Mouse (Mus musculus): ENCODE measurements around the gene Ppp1r13l. TPM values are rescaled to one million over a fixed set of nuclear protein-coding genes. Genes with fewer than 3 reads are reported as not detected.

Ppp1r13l gene
- polyA plus RNA-seq, 1 experiment from 2014 or later: 4.9 TPM

GRCm38 (mm10) chr7:19365376-19365775 is 5.8 kb downstream of the Ppp1r13l start:
- Histone ChIP-seq H3K9me3 (ENCODE audit: control insufficient read depth, low read length) (no peaks in the 10 kb centered on the region), H3K4me3 (ENCODE audit: low read depth, low read length) (no peak overlapping the region), H3K27me3 (replicated peaks; ENCODE audit: control insufficient read depth, insufficient read depth, low read length) (peaks cover 5% of the 10 kb centered on the region; the same call in 1 of the 2 replicates), H3K4me2 (ENCODE audit: low read length) (no peak overlapping the region), H3K4me1 (replicated peaks; ENCODE audit: control insufficient read depth, insufficient read depth, low read length) (peaks cover 14% of the 10 kb centered on the region; the same call in 1 of the 2 replicates), H3K27ac (ENCODE audit: low read depth) (no peak overlapping the region), H3K9ac (ENCODE audit: low read length) (no peak overlapping the region), H3K36me3 (ENCODE audit: control insufficient read depth, insufficient read depth, low read length) (no peaks in the 10 kb centered on the region)
- DNase-seq (ENCODE audit: low spot score) (no peak), ATAC-seq (replicated peaks; ENCODE audit: low FRiP score, low TSS enrichment, low read depth) (no peak)
- WGBS: 72% methylated on average over 4 of the region's 4 CpGs

GRCm38 (mm10) chr7:19368380-19368779 is 8.8 kb downstream of the Ppp1r13l start:
- no peak overlapping the region for H3K4me2 ChIP-seq (ENCODE audit: low read length)
- peaks cover 5% of the 10 kb centered on the region; the same call in 1 of the 2 replicates for H3K27me3 ChIP-seq (replicated peaks; ENCODE audit: control insufficient read depth, insufficient read depth, low read length)
- H3K9me3 ChIP-seq (ENCODE audit: control insufficient read depth, low read length): no peaks in the 10 kb centered on the region
- H3K9ac ChIP-seq (ENCODE audit: low read length): no peak overlapping the region
- no peaks in the 10 kb centered on the region for H3K4me1 ChIP-seq (replicated peaks; ENCODE audit: control insufficient read depth, insufficient read depth, low read length)
- H3K27ac ChIP-seq (ENCODE audit: low read depth): no peak overlapping the region
- DNase-seq (ENCODE audit: low spot score) (peak; percentile 66), ATAC-seq (replicated peaks; ENCODE audit: low FRiP score, low TSS enrichment, low read depth) (no peak)
- no peaks in the 10 kb centered on the region for H3K36me3 ChIP-seq (ENCODE audit: control insufficient read depth, insufficient read depth, low read length)
- H3K4me3 ChIP-seq (ENCODE audit: low read depth, low read length): no peak overlapping the region
- WGBS: 23% methylated on average over 16 of the region's 16 CpGs

GRCm38 (mm10) chr7:19369823-19370425 is 10.4 kb downstream of the Ppp1r13l start:
- Histone ChIP-seq H3K4me1 (replicated peaks; ENCODE audit: control insufficient read depth, insufficient read depth, low read length) (no peaks in the 10 kb centered on the region), H3K27ac (ENCODE audit: low read depth) (no peak overlapping the region), H3K9ac (ENCODE audit: low read length) (peak overlapping the region; percentile 33), H3K27me3 (replicated peaks; ENCODE audit: control insufficient read depth, insufficient read depth, low read length) (peaks cover 5% of the 10 kb centered on the region; the same call in 1 of the 2 replicates), H3K36me3 (ENCODE audit: control insufficient read depth, insufficient read depth, low read length) (no peaks in the 10 kb centered on the region), H3K4me2 (ENCODE audit: low read length) (peak overlapping the region; percentile 60), H3K9me3 (ENCODE audit: control insufficient read depth, low read length) (no peaks in the 10 kb centered on the region), H3K4me3 (ENCODE audit: low read depth, low read length) (peak overlapping the region; percentile 26)
- 17% methylated on average over 46 of the region's 46 CpGs for WGBS
- peak; percentile 84 for DNase-seq (ENCODE audit: low spot score)
- peak; percentile 69; the same call in 1 of the 2 replicates for ATAC-seq (replicated peaks; ENCODE audit: low FRiP score, low TSS enrichment, low read depth)

GRCm38 (mm10) chr7:19373367-19373766 is 13.8 kb downstream of the Ppp1r13l start:
- ATAC-seq (replicated peaks; ENCODE audit: low FRiP score, low TSS enrichment, low read depth): no peak
- no peaks in the 10 kb centered on the region for H3K36me3 ChIP-seq (ENCODE audit: control insufficient read depth, insufficient read depth, low read length)
- H3K4me2 ChIP-seq (ENCODE audit: low read length): no peak overlapping the region
- H3K4me1 ChIP-seq (replicated peaks; ENCODE audit: control insufficient read depth, insufficient read depth, low read length): no peaks in the 10 kb centered on the region
- H3K4me3 ChIP-seq (ENCODE audit: low read depth, low read length): no peak overlapping the region
- peaks cover 5% of the 10 kb centered on the region; the same call in 1 of the 2 replicates for H3K27me3 ChIP-seq (replicated peaks; ENCODE audit: control insufficient read depth, insufficient read depth, low read length)
- DNase-seq (ENCODE audit: low spot score): no peak
- WGBS: 82% methylated on average over 2 of the region's 2 CpGs
- H3K9ac ChIP-seq (ENCODE audit: low read length): no peak overlapping the region
- no peaks in the 10 kb centered on the region for H3K9me3 ChIP-seq (ENCODE audit: control insufficient read depth, low read length)
- no peak overlapping the region for H3K27ac ChIP-seq (ENCODE audit: low read depth)

- H3K36me3 ChIP-seq (ENCODE audit: control insufficient read depth, insufficient read depth, low read length): no peaks in the 10 kb centered on the region
- no peaks in the 10 kb centered on the region for H3K4me1 ChIP-seq (replicated peaks; ENCODE audit: control insufficient read depth, insufficient read depth, low read length)
- no peak for DNase-seq (ENCODE audit: low spot score)
- ATAC-seq (replicated peaks; ENCODE audit: low FRiP score, low TSS enrichment, low read depth): no peak
- no peak overlapping the region for H3K9ac ChIP-seq (ENCODE audit: low read length)
- H3K4me2 ChIP-seq (ENCODE audit: low read length): no peak overlapping the region
- 74% methylated on average over 18 of the region's 18 CpGs for WGBS
- H3K9me3 ChIP-seq (ENCODE audit: control insufficient read depth, low read length): no peaks in the 10 kb centered on the region
- no peak overlapping the region for H3K27ac ChIP-seq (ENCODE audit: low read depth)
- no peak overlapping the region for H3K4me3 ChIP-seq (ENCODE audit: low read depth, low read length)
- H3K27me3 ChIP-seq (replicated peaks; ENCODE audit: control insufficient read depth, insufficient read depth, low read length): no peaks in the 10 kb centered on the region
These were observed 15.8 kb downstream of the Ppp1r13l start for GRCm38 (mm10) chr7:19375368-19375767.

- Histone ChIP-seq H3K9ac (ENCODE audit: low read length) (no peak overlapping the region), H3K36me3 (ENCODE audit: control insufficient read depth, insufficient read depth, low read length) (no peaks in the 10 kb centered on the region), H3K4me2 (ENCODE audit: low read length) (no peak overlapping the region), H3K4me1 (replicated peaks; ENCODE audit: control insufficient read depth, insufficient read depth, low read length) (no peaks in the 10 kb centered on the region), H3K9me3 (ENCODE audit: control insufficient read depth, low read length) (no peaks in the 10 kb centered on the region), H3K4me3 (ENCODE audit: low read depth, low read length) (no peak overlapping the region), H3K27me3 (replicated peaks; ENCODE audit: control insufficient read depth, insufficient read depth, low read length) (no peaks in the 10 kb centered on the region), H3K27ac (ENCODE audit: low read depth) (no peak overlapping the region)
- ATAC-seq (replicated peaks; ENCODE audit: low FRiP score, low TSS enrichment, low read depth) (no peak), DNase-seq (ENCODE audit: low spot score) (no peak)
- WGBS: 85% methylated on average over 4 of the region's 4 CpGs
These were observed 16.5 kb downstream of the Ppp1r13l start for GRCm38 (mm10) chr7:19376019-19376418.

GRCm38 (mm10) chr7:19378049-19378448 is 18.5 kb downstream of the Ppp1r13l start:
- ATAC-seq (replicated peaks; ENCODE audit: low FRiP score, low TSS enrichment, low read depth): no peak
- H3K27ac ChIP-seq (ENCODE audit: low read depth): no peak overlapping the region
- H3K27me3 ChIP-seq (replicated peaks; ENCODE audit: control insufficient read depth, insufficient read depth, low read length): no peaks in the 10 kb centered on the region
- H3K36me3 ChIP-seq (ENCODE audit: control insufficient read depth, insufficient read depth, low read length): no peaks in the 10 kb centered on the region
- H3K9me3 ChIP-seq (ENCODE audit: control insufficient read depth, low read length): no peaks in the 10 kb centered on the region
- WGBS: 70% methylated on average over 8 of the region's 8 CpGs
- no peak overlapping the region for H3K4me2 ChIP-seq (ENCODE audit: low read length)
- no peak overlapping the region for H3K9ac ChIP-seq (ENCODE audit: low read length)
- no peak for DNase-seq (ENCODE audit: low spot score)
- no peak overlapping the region for H3K4me3 ChIP-seq (ENCODE audit: low read depth, low read length)
- H3K4me1 ChIP-seq (replicated peaks; ENCODE audit: control insufficient read depth, insufficient read depth, low read length): peaks cover 6% of the 10 kb centered on the region

GRCm38 (mm10) chr7:19381377-19382165 is 22.0 kb downstream of the Ppp1r13l start, which contains the start of gene Ercc2:
Gene Ercc2 (plus strand): TSS chr7:19382010.
- no peaks in the 10 kb centered on the region for H3K27me3 ChIP-seq (replicated peaks; ENCODE audit: control insufficient read depth, insufficient read depth, low read length)
- H3K4me1 ChIP-seq (replicated peaks; ENCODE audit: control insufficient read depth, insufficient read depth, low read length): peaks cover 14% of the 10 kb centered on the region
- 5% methylated on average over 48 of the region's 48 CpGs for WGBS
- peak within 1 kb of the TSS; percentile 73 for H3K9ac ChIP-seq (ENCODE audit: low read length)
- DNase-seq (ENCODE audit: low spot score) (peak; percentile 98), ATAC-seq (replicated peaks; ENCODE audit: low FRiP score, low TSS enrichment, low read depth) (peak; percentile 97)
- no peaks in the 10 kb centered on the region for H3K9me3 ChIP-seq (ENCODE audit: control insufficient read depth, low read length)
- H3K4me2 ChIP-seq (ENCODE audit: low read length): peak within 1 kb of the TSS; percentile 89
- peak within 1 kb of the TSS; percentile 84 for H3K4me3 ChIP-seq (ENCODE audit: low read depth, low read length)
- H3K27ac ChIP-seq (ENCODE audit: low read depth): no peak within 1 kb of the TSS
- H3K36me3 ChIP-seq (ENCODE audit: control insufficient read depth, insufficient read depth, low read length): peaks cover 25% of the 10 kb centered on the region

All from intestine, embryonic 14.5 days (tissue).